Mouse (Mus musculus): ENCODE data around the gene Cd200r3. TPM values are rescaled to one million over a fixed set of nuclear protein-coding genes. Genes with fewer than 3 reads are reported as not detected.

Gene Cd200r3
- polyA plus RNA-seq (2012; rRNA removed) = 0.19 and 0.38 TPM in 2 replicates

- no peak for DNase-seq
- Histone ChIP-seq H3K4me1 (ENCODE audit: control insufficient read depth, insufficient read depth, low read length) (no peaks in the 10 kb centered on the region), H3K4me3 (replicated peaks; ENCODE audit: extremely low read depth, low read depth, low read length) (no peak within 1 kb of the TSS)
- TF ChIP-seq POLR2A (IDR thresholded peaks at IDR 0.05; ENCODE audit: borderline replicate concordance, extremely low read depth, low read depth, low read length) (no peak), CTCF (IDR thresholded peaks at IDR 0.05; ENCODE audit: insufficient read depth, low read length) (no peak)
- WGBS = 55% methylated on average over 3 of the region's 3 CpGs
Measured at GRCm38 (mm10) chr16:44943468-44943867, at the start of gene Cd200r3. Gene Cd200r3 (plus strand): TSS chr16:44943678.

- Histone ChIP-seq H3K4me3 (replicated peaks; ENCODE audit: extremely low read depth, low read depth, low read length) (no peak overlapping the region), H3K4me1 (ENCODE audit: control insufficient read depth, insufficient read depth, low read length) (no peaks in the 10 kb centered on the region)
- WGBS = 83% methylated on average over 1 of the region's 1 CpGs
- no peak for DNase-seq
- TF ChIP-seq POLR2A (IDR thresholded peaks at IDR 0.05; ENCODE audit: borderline replicate concordance, extremely low read depth, low read depth, low read length) (no peak), CTCF (IDR thresholded peaks at IDR 0.05; ENCODE audit: insufficient read depth, low read length) (no peak)
Measured at GRCm38 (mm10) chr16:44932016-44932415, 11.5 kb upstream of the Cd200r3 start.

GRCm38 (mm10) chr16:44951360-44952114, 8.1 kb downstream of the Cd200r3 start:
- TF ChIP-seq CTCF (IDR thresholded peaks at IDR 0.05; ENCODE audit: insufficient read depth, low read length) (no peak), POLR2A (IDR thresholded peaks at IDR 0.05; ENCODE audit: borderline replicate concordance, extremely low read depth, low read depth, low read length) (no peak)
- no peak for DNase-seq
- 57% methylated on average over 4 of the region's 4 CpGs for WGBS
- no peaks in the 10 kb centered on the region for H3K4me1 ChIP-seq (ENCODE audit: control insufficient read depth, insufficient read depth, low read length)
- no peak overlapping the region for H3K4me3 ChIP-seq (replicated peaks; ENCODE audit: extremely low read depth, low read depth, low read length)

GRCm38 (mm10) chr16:44962296-44962695, 18.8 kb downstream of the Cd200r3 start:
- TF ChIP-seq POLR2A (IDR thresholded peaks at IDR 0.05; ENCODE audit: borderline replicate concordance, extremely low read depth, low read depth, low read length) (no peak), CTCF (IDR thresholded peaks at IDR 0.05; ENCODE audit: insufficient read depth, low read length) (no peak)
- 85% methylated on average over 2 of the region's 2 CpGs for WGBS
- DNase-seq = no peak
- H3K4me3 ChIP-seq (replicated peaks; ENCODE audit: extremely low read depth, low read depth, low read length) = no peak overlapping the region
- H3K4me1 ChIP-seq (ENCODE audit: control insufficient read depth, insufficient read depth, low read length) = peaks cover 2% of the 10 kb centered on the region

GRCm38 (mm10) chr16:44962777-44963176, 19.3 kb downstream of the Cd200r3 start:
- WGBS = 23% methylated on average over 2 of the region's 2 CpGs
- TF ChIP-seq CTCF (IDR thresholded peaks at IDR 0.05; ENCODE audit: insufficient read depth, low read length) (no peak), POLR2A (IDR thresholded peaks at IDR 0.05; ENCODE audit: borderline replicate concordance, extremely low read depth, low read depth, low read length) (no peak)
- no peak for DNase-seq
- peaks cover 2% of the 10 kb centered on the region for H3K4me1 ChIP-seq (ENCODE audit: control insufficient read depth, insufficient read depth, low read length)
- H3K4me3 ChIP-seq (replicated peaks; ENCODE audit: extremely low read depth, low read depth, low read length) = no peak overlapping the region

- 78% methylated on average over 6 of the region's 6 CpGs for WGBS
- Histone ChIP-seq H3K4me1 (ENCODE audit: control insufficient read depth, insufficient read depth, low read length) (peaks cover 2% of the 10 kb centered on the region), H3K4me3 (replicated peaks; ENCODE audit: extremely low read depth, low read depth, low read length) (no peak overlapping the region)
- no peak for DNase-seq
- TF ChIP-seq CTCF (IDR thresholded peaks at IDR 0.05; ENCODE audit: insufficient read depth, low read length) (no peak), POLR2A (IDR thresholded peaks at IDR 0.05; ENCODE audit: borderline replicate concordance, extremely low read depth, low read depth, low read length) (no peak)
Measured at GRCm38 (mm10) chr16:44964526-44965374, 21.3 kb downstream of the Cd200r3 start.

- TF ChIP-seq POLR2A (IDR thresholded peaks at IDR 0.05; ENCODE audit: borderline replicate concordance, extremely low read depth, low read depth, low read length) (no peak), CTCF (IDR thresholded peaks at IDR 0.05; ENCODE audit: insufficient read depth, low read length) (no peak)
- WGBS = 76% methylated on average over 8 of the region's 8 CpGs
- DNase-seq = no peak
- H3K4me1 ChIP-seq (ENCODE audit: control insufficient read depth, insufficient read depth, low read length) = peaks cover 2% of the 10 kb centered on the region
- H3K4me3 ChIP-seq (replicated peaks; ENCODE audit: extremely low read depth, low read depth, low read length) = no peak overlapping the region
Measured at GRCm38 (mm10) chr16:44965428-44965827, 21.9 kb downstream of the Cd200r3 start.

- DNase-seq = no peak
- no peak for TF ChIP-seq POLR2A (IDR thresholded peaks at IDR 0.05; ENCODE audit: borderline replicate concordance, extremely low read depth, low read depth, low read length)
- no peak for TF ChIP-seq CTCF (IDR thresholded peaks at IDR 0.05; ENCODE audit: insufficient read depth, low read length)
- 65% methylated on average over 3 of the region's 3 CpGs for WGBS
- H3K4me3 ChIP-seq (replicated peaks; ENCODE audit: extremely low read depth, low read depth, low read length) = no peak overlapping the region
- peaks cover 2% of the 10 kb centered on the region for H3K4me1 ChIP-seq (ENCODE audit: control insufficient read depth, insufficient read depth, low read length)
Measured at GRCm38 (mm10) chr16:44965890-44966289, 22.4 kb downstream of the Cd200r3 start.

- whole genome bisulfite sequencing = 86% methylated on average over 4 of the region's 4 CpGs
- TF ChIP-seq CTCF (IDR thresholded peaks at IDR 0.05; ENCODE audit: insufficient read depth, low read length) (no peak), POLR2A (IDR thresholded peaks at IDR 0.05; ENCODE audit: borderline replicate concordance, extremely low read depth, low read depth, low read length) (no peak)
- Histone ChIP-seq H3K4me1 (ENCODE audit: control insufficient read depth, insufficient read depth, low read length) (peaks cover 2% of the 10 kb centered on the region), H3K4me3 (replicated peaks; ENCODE audit: extremely low read depth, low read depth, low read length) (no peak overlapping the region)
- DNase-seq = no peak
Measured at GRCm38 (mm10) chr16:44966891-44967290, 23.4 kb downstream of the Cd200r3 start.

Measured in lung, adult 2 months (tissue).